Mouse (Mus musculus) left cerebral cortex, adult 9 months (tissue): Measurements from ENCODE around the gene Igflr1.

Source experiments
- DNase-seq, 2 experiments: peaks; one replicate each; pipeline ENCODE4 v3.0.0; 2022; ENCODE audit warnings: low spot score in 2 of 2

Gene Igflr1

GRCm38 (mm10) chr7:30564970-30565571, at the start of gene Igflr1:
Gene Igflr1, plus strand, starts transcription at chr7:30565427.
- no peak for DNase-seq

- DNase-seq: no peak
Observed at GRCm38 (mm10) chr7:30518325-30518724, 46.9 kb upstream of the Igflr1 start.

- DNase-seq: no peak
Observed at GRCm38 (mm10) chr7:30520396-30520795, 44.8 kb upstream of the Igflr1 start.

GRCm38 (mm10) chr7:30520856-30521255, 44.4 kb upstream of the Igflr1 start:
- DNase-seq: no peak

DNA sequence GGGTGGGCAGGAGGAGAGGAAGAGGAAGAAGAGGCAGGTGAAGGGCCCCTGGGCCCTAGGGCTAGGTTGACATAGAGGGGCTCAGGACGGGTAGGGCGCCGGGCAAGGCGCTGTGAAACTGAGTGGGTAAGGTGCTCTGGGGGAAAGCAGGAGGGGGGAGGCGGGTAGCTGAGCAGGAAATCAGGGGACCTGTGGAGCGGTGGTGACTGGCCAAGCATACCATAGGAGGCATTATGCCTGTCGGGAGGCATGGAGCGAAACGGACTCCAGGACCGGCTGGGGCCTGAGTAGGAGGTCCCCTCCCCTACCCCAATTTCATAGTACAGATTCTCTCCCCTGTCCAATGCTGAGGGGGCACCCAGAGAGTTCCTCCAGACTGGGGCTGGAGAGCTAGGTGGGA, 42.4 kb upstream of the Igflr1 start:
- DNase-seq: no peak

- no peak for DNase-seq
Observed at GRCm38 (mm10) chr7:30524487-30524886, 40.7 kb upstream of the Igflr1 start.

DNA sequence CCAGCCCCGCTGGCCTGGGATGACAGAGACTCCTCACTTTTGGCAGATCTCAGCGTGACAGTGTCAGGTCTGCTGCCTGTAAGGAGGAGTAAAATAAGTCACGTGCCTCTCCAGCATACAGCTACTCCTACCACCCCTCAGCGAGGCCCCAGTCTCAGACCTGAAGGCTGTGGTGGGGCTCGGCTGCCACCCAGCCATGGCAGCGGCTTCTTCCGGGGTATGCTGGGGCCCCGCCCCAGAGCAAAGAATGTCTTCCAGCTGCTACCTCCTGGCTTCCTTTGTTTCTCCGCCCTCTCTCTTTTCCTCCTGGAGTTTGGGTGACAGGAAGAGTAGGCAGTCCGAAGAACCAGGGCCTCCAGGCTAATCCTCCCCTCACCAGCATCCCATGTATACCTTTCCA, 39.3 kb upstream of the Igflr1 start:
- no peak for DNase-seq

DNA sequence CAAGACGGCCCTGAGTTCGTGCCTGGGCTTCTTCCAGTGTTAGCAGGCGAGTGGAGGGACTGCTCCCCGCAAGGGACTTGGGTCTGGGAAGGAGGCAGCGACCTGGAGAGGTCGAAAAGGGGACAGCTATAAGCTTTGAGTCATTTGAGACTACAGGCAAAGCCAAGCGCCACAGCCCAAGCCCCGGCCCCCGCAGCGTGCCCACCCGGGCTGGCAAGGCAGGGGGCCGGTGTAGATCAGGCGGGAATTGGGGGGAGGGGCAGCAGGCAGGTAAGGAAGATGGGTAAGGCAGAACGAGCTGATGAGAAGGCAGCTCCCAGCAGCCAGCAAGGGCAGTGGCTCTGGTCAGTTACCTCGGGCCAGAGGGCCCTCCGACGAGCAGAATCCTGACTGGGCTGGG, 38.8 kb upstream of the Igflr1 start:
- no peak for DNase-seq

DNA sequence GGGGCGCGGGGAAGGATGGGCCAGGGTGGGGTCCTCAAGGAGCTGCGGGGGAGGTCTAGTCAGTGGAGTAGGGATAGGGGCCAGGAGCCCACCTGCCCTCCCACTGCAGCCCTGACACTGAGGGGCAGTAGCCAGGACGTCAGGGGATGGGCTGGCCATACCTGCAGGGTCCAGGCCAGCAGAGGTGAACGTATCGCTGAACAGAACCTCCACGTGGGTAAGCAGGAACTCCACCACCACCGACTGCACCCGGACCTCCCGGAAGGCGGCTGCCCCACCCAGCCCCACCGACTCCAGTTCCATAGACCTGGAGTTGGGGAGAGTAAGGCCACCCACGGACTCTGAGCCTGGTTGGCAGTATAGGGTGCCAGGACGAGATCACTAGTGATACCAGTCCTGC, 38.2 kb upstream of the Igflr1 start:
- no peak for DNase-seq

DNA sequence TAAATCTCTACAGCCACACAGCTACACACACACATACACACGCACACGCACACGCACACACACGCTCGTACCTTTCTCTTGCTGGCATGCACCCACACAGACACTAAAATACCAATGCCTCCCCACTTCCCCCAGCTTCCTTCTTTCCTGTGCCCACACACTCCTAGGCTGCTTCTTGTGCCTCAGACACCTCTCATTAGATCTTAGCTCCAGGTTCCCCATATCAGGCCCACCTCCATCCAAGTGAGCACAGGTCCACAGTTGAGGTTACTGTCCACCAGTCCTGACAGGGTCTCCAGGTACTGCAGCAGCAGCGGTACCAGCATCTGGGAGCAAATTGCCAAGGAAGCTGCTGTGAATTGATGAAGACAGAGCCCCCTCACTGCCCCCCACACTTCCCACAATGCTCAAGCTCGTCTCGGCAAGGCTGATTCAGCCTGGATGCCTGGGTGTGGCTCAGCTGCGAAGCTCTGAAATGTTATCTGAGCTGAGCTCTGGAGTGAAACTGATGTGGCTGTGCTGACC, 33.9 kb upstream of the Igflr1 start:
- DNase-seq: peak; percentile 80 to 83

GRCm38 (mm10) chr7:30532931-30533330, 32.3 kb upstream of the Igflr1 start:
- no peak for DNase-seq

GRCm38 (mm10) chr7:30533941-30534632, 31.1 kb upstream of the Igflr1 start:
- DNase-seq: peak in 1 of 2 experiments; percentile 57

DNA sequence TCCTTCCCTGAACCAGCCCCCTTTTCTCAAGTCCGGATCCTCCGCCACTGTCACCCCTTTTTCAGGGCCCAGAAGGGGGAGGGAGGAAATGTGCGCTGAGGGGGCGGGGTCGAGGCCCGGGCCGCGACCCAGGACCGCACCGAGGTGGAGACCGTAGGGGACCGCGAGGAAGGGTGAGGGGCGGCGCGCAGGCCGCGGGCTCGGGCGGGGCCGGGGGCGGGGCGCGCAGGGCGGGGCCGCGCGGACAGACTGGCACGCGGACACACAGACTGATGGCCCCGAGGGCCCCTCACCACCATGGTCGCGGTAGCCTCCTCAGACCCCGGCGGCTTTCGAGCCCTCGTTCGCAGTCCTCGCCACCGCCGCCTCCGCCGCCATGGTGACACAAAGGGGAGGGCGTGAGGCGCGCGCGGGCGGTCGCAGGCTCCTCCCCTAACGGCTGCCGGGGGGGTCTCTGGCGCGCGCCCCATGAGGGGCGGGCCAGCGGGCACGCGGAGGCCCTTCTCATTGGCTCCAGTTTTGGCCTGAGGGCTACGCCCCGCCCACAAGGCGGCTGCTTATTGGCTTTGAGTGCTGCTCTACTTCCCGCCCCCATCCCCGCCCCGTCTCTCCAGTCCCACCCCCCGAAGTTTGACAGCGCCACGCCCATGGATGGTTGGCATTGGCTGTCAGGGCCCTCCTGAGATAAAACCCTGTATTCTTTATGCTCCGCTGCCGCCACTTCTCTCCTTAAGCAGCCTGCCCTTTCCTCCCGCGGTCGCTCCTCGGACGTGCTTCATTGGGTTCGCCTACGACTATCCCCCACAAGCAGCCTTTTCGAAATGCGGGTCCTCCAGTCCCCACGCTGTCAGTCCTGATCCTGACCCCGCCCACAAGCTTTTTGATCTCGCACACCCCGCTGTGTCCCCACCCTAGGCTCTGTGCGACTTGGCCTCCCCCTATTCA, 30.3 kb upstream of the Igflr1 start, which contains the start of gene Arhgap33:
Gene Arhgap33, minus strand, starts transcription at position 428 of the 945 bp plus-strand sequence.
- DNase-seq: peak; percentile 92 to 97

DNA sequence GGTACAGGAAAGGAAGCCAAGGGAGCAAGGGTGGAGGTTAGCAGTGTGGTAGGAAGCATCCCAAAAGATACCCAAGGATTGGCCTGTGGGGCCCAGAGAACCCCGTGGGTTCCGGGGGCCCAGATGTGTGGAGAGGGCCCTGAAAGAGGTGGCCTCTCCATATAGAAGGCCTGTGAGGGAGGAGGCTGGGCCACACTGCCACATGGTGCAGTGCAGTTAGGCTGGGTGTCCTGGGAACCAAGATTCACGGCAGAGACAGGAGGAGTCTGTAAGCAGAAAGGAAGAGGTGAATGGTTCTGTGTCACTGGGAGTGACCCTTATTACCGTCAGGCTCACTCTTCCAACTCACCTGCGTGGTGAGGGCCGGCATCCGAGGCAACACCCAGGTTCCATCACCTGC, 24.7 kb upstream of the Igflr1 start:
- no peak for DNase-seq

- DNase-seq: no peak
Observed at GRCm38 (mm10) chr7:30544327-30544726, 20.9 kb upstream of the Igflr1 start.

DNA sequence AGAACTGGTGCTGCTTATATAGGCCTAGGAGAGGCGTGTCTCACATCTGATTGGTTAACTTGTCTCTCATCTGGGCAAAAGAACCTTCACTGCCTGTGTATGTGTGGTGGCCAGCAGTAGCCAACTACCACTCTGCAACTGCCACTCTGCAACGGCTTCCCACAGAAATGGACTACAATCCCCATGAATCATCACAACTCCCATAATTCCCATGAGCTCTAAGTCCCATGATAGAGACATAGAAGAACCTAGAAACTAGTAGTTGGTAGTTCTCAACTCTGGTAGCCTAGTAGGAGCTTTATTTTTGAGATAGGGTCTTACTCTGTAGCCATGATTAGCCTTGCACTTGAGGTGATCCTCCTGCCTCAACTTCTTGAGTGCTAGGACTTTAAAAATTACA, 15.3 kb upstream of the Igflr1 start:
- DNase-seq: no peak

DNA sequence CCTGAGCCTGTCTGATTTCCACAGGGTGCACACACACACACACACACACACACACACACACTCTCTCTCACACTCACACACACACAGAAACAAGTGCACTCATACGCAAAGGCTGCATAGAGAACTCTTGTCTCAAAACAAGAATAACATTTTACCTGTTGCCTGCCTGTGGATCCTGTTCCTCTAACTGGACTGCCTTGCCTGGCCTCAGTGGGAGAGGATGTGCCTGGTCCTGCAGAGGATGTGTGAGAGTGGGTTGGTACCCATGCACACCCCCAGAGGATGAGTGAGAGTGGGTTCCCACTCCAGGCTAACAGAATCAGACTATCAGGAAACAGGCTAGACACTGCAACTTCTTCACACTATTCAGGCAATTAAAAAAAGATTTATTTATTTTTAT, 14.6 kb upstream of the Igflr1 start:
- DNase-seq: no peak

DNA sequence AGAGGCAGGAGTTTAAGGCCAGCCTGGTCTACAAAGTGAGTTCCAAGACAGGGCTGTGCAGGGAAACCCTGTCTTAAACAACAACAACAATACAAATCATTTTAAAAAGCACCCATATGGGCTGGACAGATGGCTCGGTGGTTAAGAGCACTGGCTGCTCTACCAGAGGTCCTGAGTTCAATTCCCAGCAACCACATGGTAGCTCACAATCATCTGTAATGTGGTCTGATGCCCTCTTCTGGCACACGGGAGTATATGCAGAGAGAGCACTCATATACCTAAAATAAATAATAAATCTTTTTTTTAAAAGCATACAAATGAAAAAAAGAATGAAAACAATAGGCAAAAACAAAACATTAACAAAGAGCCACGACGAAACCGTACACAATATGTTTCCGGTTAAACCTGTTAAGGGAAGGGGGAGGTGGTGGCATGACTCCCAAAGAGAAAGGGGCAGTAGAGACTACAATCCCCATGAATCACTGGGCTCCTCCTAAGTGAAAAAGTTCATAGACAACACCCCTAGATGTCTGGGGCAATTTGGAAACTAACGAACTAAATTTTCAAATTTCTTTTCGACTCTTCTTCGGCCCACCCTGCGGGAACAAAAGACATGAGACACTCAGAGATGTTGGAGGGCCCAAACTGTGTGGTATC, 13.7 kb upstream of the Igflr1 start:
- DNase-seq: no peak

GRCm38 (mm10) chr7:30552102-30553020, 12.9 kb upstream of the Igflr1 start, which contains the start of the genes Hspb6 and Proser3:
Gene Hspb6, plus strand, starts transcription at chr7:30552178.
Gene Proser3, minus strand, starts transcription at chr7:30552299.
- peak; percentile 93 to 98 for DNase-seq

DNA sequence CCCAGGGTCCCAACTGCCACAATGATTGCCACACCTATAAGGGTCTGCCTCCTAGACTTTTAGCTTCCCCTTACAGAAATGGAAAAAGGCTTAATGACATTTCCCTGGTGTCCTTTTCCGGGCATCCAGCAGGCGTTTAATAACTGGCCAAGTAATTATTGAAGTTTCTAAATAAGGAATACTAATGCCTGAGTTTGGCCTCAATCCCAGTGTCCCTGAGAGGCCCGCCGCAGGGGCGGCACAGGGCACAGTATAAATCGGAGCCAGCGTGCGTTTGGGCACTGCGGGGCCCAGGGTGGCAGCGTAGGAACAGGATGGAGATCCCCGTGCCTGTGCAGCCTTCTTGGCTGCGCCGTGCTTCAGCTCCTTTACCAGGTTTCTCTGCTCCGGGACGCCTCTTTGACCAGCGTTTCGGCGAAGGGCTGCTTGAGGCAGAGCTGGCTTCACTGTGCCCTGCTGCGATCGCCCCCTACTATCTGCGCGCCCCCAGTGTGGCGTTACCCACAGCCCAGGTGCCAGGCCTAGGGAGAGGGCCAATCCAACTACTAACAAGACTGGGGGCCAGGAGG, 12.1 kb upstream of the Igflr1 start:
- no peak for DNase-seq
